Mouse (Mus musculus) skeletal muscle tissue, adult 2 months (tissue): Measurements from ENCODE around the gene Gcsam.

Experiments
- DNase-seq: peaks from one replicate; pipeline ENCODE4 v3.0.0-alpha.2; 2012; ENCODE audit warnings: low read depth, low spot score

Gcsam gene

GRCm38 (mm10) chr16:45651497-45651896 lies 41.3 kb downstream of the Gcsam start:
- no peak for DNase-seq

GRCm38 (mm10) chr16:45653009-45653933 lies 43.1 kb downstream of the Gcsam start:
- no peak for DNase-seq

GRCm38 (mm10) chr16:45653934-45654332 lies 43.8 kb downstream of the Gcsam start, which contains the start of gene BC016579:
Gene BC016579 (minus strand): TSS chr16:45654068.
- no peak for DNase-seq

DNA sequence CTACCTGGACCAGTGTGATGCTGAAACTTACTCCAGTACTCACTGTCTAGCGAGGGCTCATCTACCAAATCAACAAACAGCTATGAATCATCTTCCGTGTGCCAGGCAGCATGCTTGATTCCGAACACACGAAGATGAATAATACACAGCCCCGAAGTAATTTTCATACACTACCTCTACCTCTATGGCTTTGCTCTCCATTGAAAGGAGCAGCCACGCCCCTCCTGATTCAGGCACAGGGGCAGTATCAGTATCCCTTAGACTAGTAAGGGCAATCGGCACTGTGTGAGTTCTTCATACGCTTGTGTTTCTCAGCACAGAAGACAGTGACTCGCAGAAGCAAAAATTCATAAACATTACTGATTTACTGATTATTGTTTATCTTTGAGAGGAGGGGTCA lies 44.3 kb downstream of the Gcsam start:
- no peak for DNase-seq

GRCm38 (mm10) chr16:45657574-45658159 lies 47.5 kb downstream of the Gcsam start:
- DNase-seq = no peak

- DNase-seq = no peak
These were observed 48.1 kb downstream of the Gcsam start for GRCm38 (mm10) chr16:45658248-45658647.

GRCm38 (mm10) chr16:45659596-45659995 lies 49.4 kb downstream of the Gcsam start:
- DNase-seq = no peak

- DNase-seq = no peak
These were observed 52.2 kb downstream of the Gcsam start for GRCm38 (mm10) chr16:45662381-45662780.

GRCm38 (mm10) chr16:45666136-45666535 lies 56.0 kb downstream of the Gcsam start:
- DNase-seq = peak; percentile 33

DNA sequence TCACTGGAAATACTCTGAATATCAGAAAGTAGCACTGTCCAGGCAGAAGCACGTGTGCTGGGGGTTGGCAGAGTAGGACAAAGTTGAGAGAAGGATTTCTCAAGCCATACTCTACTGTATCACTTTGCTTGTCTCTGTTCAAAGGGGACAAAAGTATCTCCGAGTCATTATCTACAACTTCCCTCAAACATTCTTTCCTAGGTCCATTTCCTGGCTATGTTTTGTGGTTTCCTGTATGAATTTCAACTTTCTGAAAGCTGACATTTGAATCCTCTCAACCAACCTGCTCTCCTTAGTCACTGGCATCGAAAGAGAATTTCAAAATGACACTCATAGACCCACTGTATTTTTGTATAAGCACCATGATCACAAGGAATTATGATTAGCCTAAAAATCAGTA lies 58.0 kb downstream of the Gcsam start:
- DNase-seq = no peak

DNA sequence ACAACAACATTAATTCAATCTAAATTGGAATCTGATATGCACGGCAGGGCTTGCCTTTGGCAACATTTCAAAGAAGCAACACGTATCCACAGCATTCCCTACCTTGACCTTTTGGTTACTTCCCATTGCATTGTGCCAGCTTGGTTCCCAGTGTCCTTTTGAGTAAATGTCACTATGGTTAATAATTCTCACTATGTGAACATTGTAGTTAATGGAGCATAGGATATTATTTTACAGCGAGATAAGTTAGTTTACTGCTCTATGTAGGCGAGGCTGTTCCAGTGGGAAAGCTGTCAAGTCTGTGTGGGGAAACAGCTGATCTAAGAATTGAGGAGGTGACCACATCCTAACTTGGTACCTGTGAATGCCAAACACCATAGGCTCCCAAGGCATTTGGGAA lies 59.8 kb downstream of the Gcsam start:
- no peak for DNase-seq
